Mouse (Mus musculus) myocyte (in vitro differentiated cells): ENCODE results near the gene Lpp.

Experiments used
- CEBPB ChIP-seq: IDR thresholded peaks from 2 replicates; pipeline ENCODE4 v1.6.1; 2011; ENCODE audit warnings: mild to moderate bottlenecking, moderate library complexity; ENCODE audit not compliant: poor library complexity, insufficient read depth, severe bottlenecking
- E2F4 ChIP-seq: IDR thresholded peaks from one replicate; pipeline ENCODE4 v1.6.1; 2011; ENCODE audit warnings: mild to moderate bottlenecking, control low read depth, moderate library complexity; ENCODE audit not compliant: insufficient read depth
- MAX ChIP-seq: IDR thresholded peaks from one replicate; pipeline ENCODE4 v1.6.1; 2011; ENCODE audit warnings: low read depth, mild to moderate bottlenecking, control low read depth
- MYOG ChIP-seq, 3 experiments: IDR thresholded peaks; one replicate each; pipeline ENCODE4 v1.6.1; 2011; ENCODE audit warnings: control low read depth in 2 of 3, low read depth in 2 of 3, mild to moderate bottlenecking in 2 of 3; ENCODE audit not compliant: insufficient read length in 2 of 3, control insufficient read depth in 1 of 3, insufficient read depth in 1 of 3
- POLR2A ChIP-seq: IDR thresholded peaks from one replicate; pipeline ENCODE4 v1.6.1; 2011; ENCODE audit warnings: low read depth, mild to moderate bottlenecking, control low read depth, moderate library complexity; ENCODE audit not compliant: insufficient read length
- POLR2AphosphoS2 ChIP-seq: IDR thresholded peaks from one replicate; pipeline ENCODE4 v1.6.1; 2011; ENCODE audit warnings: low read depth, control low read depth; ENCODE audit not compliant: insufficient read length
- SRF ChIP-seq: IDR thresholded peaks from one replicate; pipeline ENCODE4 v1.6.1; 2011; ENCODE audit warnings: low read depth; ENCODE audit not compliant: control insufficient read depth, insufficient read length
- TCF12 ChIP-seq: IDR thresholded peaks from one replicate; pipeline ENCODE4 v1.6.1; 2011; ENCODE audit warnings: mild to moderate bottlenecking, control low read depth; ENCODE audit not compliant: poor library complexity, insufficient read depth, severe bottlenecking
- TCF3 ChIP-seq: IDR thresholded peaks from one replicate; pipeline ENCODE4 v1.6.1; 2011; ENCODE audit warnings: low read depth, control low read depth; ENCODE audit not compliant: insufficient read length
- USF1 ChIP-seq: IDR thresholded peaks from one replicate; pipeline ENCODE4 v1.6.1; 2011; ENCODE audit warnings: low read depth, mild to moderate bottlenecking, control low read depth, moderate library complexity

GRCm38 (mm10) chr16:24438438-24438837 is 45.1 kb downstream of the Lpp start:
- no peak for TF ChIP-seq MAX
- no peak for TF ChIP-seq MYOG (IDR thresholded peaks at IDR 0.05; ENCODE audit: control insufficient read depth in 1 of 3, insufficient read depth in 1 of 3, insufficient read length in 2 of 3, low read depth in 2 of 3)
- TF ChIP-seq POLR2A = no peak
- no peak for TF ChIP-seq TCF12
- no peak for TF ChIP-seq CEBPB
- no peak for TF ChIP-seq USF1
- TF ChIP-seq SRF = no peak
- no peak for TF ChIP-seq POLR2AphosphoS2
- no peak for TF ChIP-seq E2F4
- no peak for TF ChIP-seq TCF3
